Mouse (Mus musculus): ENCODE measurements around the gene Dennd4b. TPM values are rescaled to one million over a fixed set of nuclear protein-coding genes. Genes with fewer than 3 reads are reported as not detected.

The Dennd4b gene
- polyA plus RNA-seq, 1 experiment, result 163 TPM

GRCm38 (mm10) chr3:90268971-90269370 lies 4.0 kb downstream of the Dennd4b start:
- Histone ChIP-seq H3K4me3 (ENCODE audit: control insufficient read depth, insufficient read depth, low read length) (no peak overlapping the region), H3K36me3 (ENCODE audit: control insufficient read depth, insufficient read depth, low read length) (peaks cover 39% of the 10 kb centered on the region), H3K4me1 (replicated peaks; ENCODE audit: control insufficient read depth, insufficient read depth, low read length) (peaks cover 12% of the 10 kb centered on the region), H3K27ac (ENCODE audit: control insufficient read depth, insufficient read depth, low read length) (no peak overlapping the region), H3K27me3 (ENCODE audit: control insufficient read depth, insufficient read depth, low read length) (no peaks in the 10 kb centered on the region)
- TF ChIP-seq CTCF (IDR thresholded peaks at IDR 0.05; ENCODE audit: borderline replicate concordance, control insufficient read depth, extremely low read depth, insufficient read depth, low read length, poor library complexity), result no peak
- TF ChIP-seq POLR2A (IDR thresholded peaks at IDR 0.05; ENCODE audit: control insufficient read depth, extremely low read depth, insufficient read depth, low read length, poor library complexity), result no peak
- WGBS, result 97% methylated on average over 16 of the region's 16 CpGs
- no peak for DNase-seq

GRCm38 (mm10) chr3:90270784-90271183 lies 5.8 kb downstream of the Dennd4b start:
- Histone ChIP-seq H3K36me3 (ENCODE audit: control insufficient read depth, insufficient read depth, low read length) (peaks cover 57% of the 10 kb centered on the region), H3K27ac (ENCODE audit: control insufficient read depth, insufficient read depth, low read length) (no peak overlapping the region), H3K4me3 (ENCODE audit: control insufficient read depth, insufficient read depth, low read length) (no peak overlapping the region), H3K27me3 (ENCODE audit: control insufficient read depth, insufficient read depth, low read length) (no peaks in the 10 kb centered on the region), H3K4me1 (replicated peaks; ENCODE audit: control insufficient read depth, insufficient read depth, low read length) (peaks cover 10% of the 10 kb centered on the region)
- WGBS, result 98% methylated on average over 8 of the region's 8 CpGs
- TF ChIP-seq POLR2A (IDR thresholded peaks at IDR 0.05; ENCODE audit: control insufficient read depth, extremely low read depth, insufficient read depth, low read length, poor library complexity) (no peak), CTCF (IDR thresholded peaks at IDR 0.05; ENCODE audit: borderline replicate concordance, control insufficient read depth, extremely low read depth, insufficient read depth, low read length, poor library complexity) (no peak)
- DNase-seq, result no peak

- H3K36me3 ChIP-seq (ENCODE audit: control insufficient read depth, insufficient read depth, low read length), result peaks cover 71% of the 10 kb centered on the region
- TF ChIP-seq POLR2A (IDR thresholded peaks at IDR 0.05; ENCODE audit: control insufficient read depth, extremely low read depth, insufficient read depth, low read length, poor library complexity) (no peak), CTCF (IDR thresholded peaks at IDR 0.05; ENCODE audit: borderline replicate concordance, control insufficient read depth, extremely low read depth, insufficient read depth, low read length, poor library complexity) (no peak)
- no peak overlapping the region for H3K4me3 ChIP-seq (ENCODE audit: control insufficient read depth, insufficient read depth, low read length)
These were observed 7.2 kb downstream of the Dennd4b start for GRCm38 (mm10) chr3:90272170-90272569.

GRCm38 (mm10) chr3:90273855-90274254 lies 8.9 kb downstream of the Dennd4b start:
- peaks cover 87% of the 10 kb centered on the region for H3K36me3 ChIP-seq (ENCODE audit: control insufficient read depth, insufficient read depth, low read length)
- no peaks in the 10 kb centered on the region for H3K27me3 ChIP-seq (ENCODE audit: control insufficient read depth, insufficient read depth, low read length)
- H3K4me3 ChIP-seq (ENCODE audit: control insufficient read depth, insufficient read depth, low read length), result no peak overlapping the region
- no peaks in the 10 kb centered on the region for H3K4me1 ChIP-seq (replicated peaks; ENCODE audit: control insufficient read depth, insufficient read depth, low read length)
- WGBS, result 97% methylated on average over 22 of the region's 22 CpGs
- no peak for TF ChIP-seq POLR2A (IDR thresholded peaks at IDR 0.05; ENCODE audit: control insufficient read depth, extremely low read depth, insufficient read depth, low read length, poor library complexity)
- TF ChIP-seq CTCF (IDR thresholded peaks at IDR 0.05; ENCODE audit: borderline replicate concordance, control insufficient read depth, extremely low read depth, insufficient read depth, low read length, poor library complexity), result no peak
- no peak overlapping the region for H3K27ac ChIP-seq (ENCODE audit: control insufficient read depth, insufficient read depth, low read length)
- no peak for DNase-seq

More at GRCm38 (mm10) chr3:90272170-90272569, 7.2 kb downstream of the Dennd4b start:
- H3K27ac ChIP-seq (ENCODE audit: control insufficient read depth, insufficient read depth, low read length), result no peak overlapping the region
- no peak for DNase-seq
- no peaks in the 10 kb centered on the region for H3K27me3 ChIP-seq (ENCODE audit: control insufficient read depth, insufficient read depth, low read length)
- 94% methylated on average over 9 of the region's 9 CpGs for WGBS
- H3K4me1 ChIP-seq (replicated peaks; ENCODE audit: control insufficient read depth, insufficient read depth, low read length), result peaks cover 9% of the 10 kb centered on the region

GRCm38 (mm10) chr3:90275286-90275685 lies 10.3 kb downstream of the Dennd4b start:
- DNase-seq, result no peak
- Histone ChIP-seq H3K27me3 (ENCODE audit: control insufficient read depth, insufficient read depth, low read length) (no peaks in the 10 kb centered on the region), H3K27ac (ENCODE audit: control insufficient read depth, insufficient read depth, low read length) (no peak overlapping the region), H3K36me3 (ENCODE audit: control insufficient read depth, insufficient read depth, low read length) (peaks cover 99% of the 10 kb centered on the region), H3K4me1 (replicated peaks; ENCODE audit: control insufficient read depth, insufficient read depth, low read length) (no peaks in the 10 kb centered on the region), H3K4me3 (ENCODE audit: control insufficient read depth, insufficient read depth, low read length) (no peak overlapping the region)
- TF ChIP-seq CTCF (IDR thresholded peaks at IDR 0.05; ENCODE audit: borderline replicate concordance, control insufficient read depth, extremely low read depth, insufficient read depth, low read length, poor library complexity) (no peak), POLR2A (IDR thresholded peaks at IDR 0.05; ENCODE audit: control insufficient read depth, extremely low read depth, insufficient read depth, low read length, poor library complexity) (no peak)
- WGBS, result 96% methylated on average over 11 of the region's 11 CpGs

- TF ChIP-seq CTCF (IDR thresholded peaks at IDR 0.05; ENCODE audit: borderline replicate concordance, control insufficient read depth, extremely low read depth, insufficient read depth, low read length, poor library complexity), result no peak
- TF ChIP-seq POLR2A (IDR thresholded peaks at IDR 0.05; ENCODE audit: control insufficient read depth, extremely low read depth, insufficient read depth, low read length, poor library complexity), result no peak
- H3K36me3 ChIP-seq (ENCODE audit: control insufficient read depth, insufficient read depth, low read length), result peaks cover 90% of the 10 kb centered on the region
- no peak for DNase-seq
- 95% methylated on average over 16 of the region's 16 CpGs for WGBS
- H3K27ac ChIP-seq (ENCODE audit: control insufficient read depth, insufficient read depth, low read length), result no peak overlapping the region
- no peak overlapping the region for H3K4me3 ChIP-seq (ENCODE audit: control insufficient read depth, insufficient read depth, low read length)
- H3K4me1 ChIP-seq (replicated peaks; ENCODE audit: control insufficient read depth, insufficient read depth, low read length), result no peaks in the 10 kb centered on the region
- H3K27me3 ChIP-seq (ENCODE audit: control insufficient read depth, insufficient read depth, low read length), result no peaks in the 10 kb centered on the region
These were observed 11.9 kb downstream of the Dennd4b start for GRCm38 (mm10) chr3:90276858-90277257.

- H3K36me3 ChIP-seq (ENCODE audit: control insufficient read depth, insufficient read depth, low read length), result peaks cover 81% of the 10 kb centered on the region
- no peak for TF ChIP-seq POLR2A (IDR thresholded peaks at IDR 0.05; ENCODE audit: control insufficient read depth, extremely low read depth, insufficient read depth, low read length, poor library complexity)
- TF ChIP-seq CTCF (IDR thresholded peaks at IDR 0.05; ENCODE audit: borderline replicate concordance, control insufficient read depth, extremely low read depth, insufficient read depth, low read length, poor library complexity), result no peak
- DNase-seq, result no peak
- no peaks in the 10 kb centered on the region for H3K27me3 ChIP-seq (ENCODE audit: control insufficient read depth, insufficient read depth, low read length)
- H3K27ac ChIP-seq (ENCODE audit: control insufficient read depth, insufficient read depth, low read length), result no peak overlapping the region
- no peaks in the 10 kb centered on the region for H3K4me1 ChIP-seq (replicated peaks; ENCODE audit: control insufficient read depth, insufficient read depth, low read length)
- WGBS, result 97% methylated on average over 9 of the region's 9 CpGs
- no peak overlapping the region for H3K4me3 ChIP-seq (ENCODE audit: control insufficient read depth, insufficient read depth, low read length)
These were observed 12.8 kb downstream of the Dennd4b start for GRCm38 (mm10) chr3:90277793-90278192.
